Mouse (Mus musculus) hindbrain, postnatal 0 days (tissue): ENCODE measurements around the gene Bpifa2. TPM values are rescaled to one million over a fixed set of nuclear protein-coding genes. Genes with fewer than 3 reads are reported as not detected.

Experiments
- ATAC-seq: fragments of 200-750 bp; cut with Nextera tagmentation; 2 replicates; pipeline ENCODE4 v1.8.0; 2017; ENCODE audit warnings: mild to moderate bottlenecking, moderate TSS enrichment, moderate library complexity
- DNase-seq: peaks from one replicate; pipeline ENCODE4 v3.0.0-alpha.2; 2015; ENCODE audit warnings: low spot score
- H3K27ac ChIP-seq: fragments of 300-500 bp; sonication (generic); 2 replicates; pipeline ENCODE4 v1.5.1; 2014; ENCODE audit warnings: mild to moderate bottlenecking
- H3K27me3 ChIP-seq: fragments of 300-500 bp; sonication (generic); 2 replicates; pipeline ENCODE4 v1.6.1; 2014; ENCODE audit warnings: low read length, mixed read lengths; ENCODE audit not compliant: insufficient read depth
- H3K36me3 ChIP-seq: fragments of 300-500 bp; sonication (generic); 2 replicates; pipeline ENCODE4 v1.6.1; 2014; ENCODE audit warnings: low read length, mixed read lengths; ENCODE audit not compliant: insufficient read depth
- H3K4me1 ChIP-seq: fragments of 300-500 bp; sonication (generic); 2 replicates; pipeline ENCODE4 v1.6.1; 2014; ENCODE audit warnings: antibody characterized with exemption, low read length, mixed read lengths; ENCODE audit not compliant: insufficient read depth
- H3K4me2 ChIP-seq: fragments of 300-500 bp; sonication (generic); 2 replicates; pipeline ENCODE4 v1.6.1; 2014; ENCODE audit warnings: low read depth, mild to moderate bottlenecking, low read length, moderate library complexity, mixed read lengths
- H3K4me3 ChIP-seq: fragments of 300-500 bp; sonication (generic); 2 replicates; pipeline ENCODE4 v1.5.1; 2014; ENCODE audit warnings: low read length
- H3K9ac ChIP-seq: fragments of 300-500 bp; sonication (generic); replicated peaks from 2 replicates; pipeline ENCODE4 v1.6.1; 2014; ENCODE audit warnings: mild to moderate bottlenecking, low read length, moderate library complexity, mixed read lengths
- H3K9me3 ChIP-seq: fragments of 300-500 bp; sonication (generic); 2 replicates; pipeline ENCODE4 v1.6.1; 2016; ENCODE audit warnings: low read length, mixed read lengths
- CTCF ChIP-seq: IDR thresholded peaks from 2 replicates; pipeline ENCODE4 v1.5.1; 2016; ENCODE audit warnings: antibody characterized with exemption, control low read depth, low read depth
- WGBS: fragments of 180-500 bp; shearing (Covaris S2); extraction: QIAGEN DNeasy Blood & Tissue Kit; methylation state at CpG from one replicate; pipeline ENCODE4 v1.1.7; 2014; 5-methylcytosine and 5-hydroxymethylcytosine counted together
- polyA plus RNA-seq: library from polyadenylated mRNA; unstranded; fragments of >200 nt; fragmentation: Nextera tagmentation; extraction: Ambion mirVana; gene quantifications from 2 replicates; pipeline ENCODE4 v1.2.1, GENCODE M21; 2015
- total RNA-seq: library from RNA; depleted of rRNA; stranded (reverse); fragments of >200 nt; gene quantifications from 2 replicates; pipeline ENCODE4 v1.2.3, GENCODE M21; 2014; rRNA removed

Gene Bpifa2
- total and polyA plus RNA-seq, 2 experiments from 2014 or later = not detected

DNA sequence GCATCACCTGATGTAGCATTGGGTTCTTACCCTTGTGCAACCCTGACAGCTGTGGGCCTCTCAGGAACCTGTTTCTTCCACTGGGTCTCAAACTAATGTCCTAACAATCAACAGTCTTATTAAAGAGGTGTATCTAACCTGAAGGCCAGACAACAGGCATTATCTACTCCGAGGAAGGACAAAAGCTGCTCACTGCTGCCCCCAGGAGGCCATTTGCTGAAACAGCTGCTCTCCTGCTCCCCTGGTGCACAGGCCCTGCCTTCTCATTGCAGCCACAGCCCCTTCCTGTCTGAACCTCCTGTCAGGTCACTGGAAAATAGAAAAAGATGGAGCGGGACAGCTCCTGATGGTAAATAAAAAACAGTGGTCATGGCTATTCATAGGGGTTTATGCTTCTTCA is 30.9 kb downstream of the Bpifa2 start:
- TF ChIP-seq CTCF = peak; percentile 64
- Histone ChIP-seq H3K4me2 (no peak overlapping the region), H3K27ac (no peak overlapping the region), H3K9ac (no peak overlapping the region), H3K27me3 (no peaks in the 10 kb centered on the region), H3K4me1 (no peaks in the 10 kb centered on the region), H3K4me3 (no peak overlapping the region), H3K36me3 (no peaks in the 10 kb centered on the region), H3K9me3 (no peaks in the 10 kb centered on the region)
- no peak for ATAC-seq
- DNase-seq = peak; percentile 49
- WGBS = 58% methylated on average over 2 of the region's 2 CpGs

DNA sequence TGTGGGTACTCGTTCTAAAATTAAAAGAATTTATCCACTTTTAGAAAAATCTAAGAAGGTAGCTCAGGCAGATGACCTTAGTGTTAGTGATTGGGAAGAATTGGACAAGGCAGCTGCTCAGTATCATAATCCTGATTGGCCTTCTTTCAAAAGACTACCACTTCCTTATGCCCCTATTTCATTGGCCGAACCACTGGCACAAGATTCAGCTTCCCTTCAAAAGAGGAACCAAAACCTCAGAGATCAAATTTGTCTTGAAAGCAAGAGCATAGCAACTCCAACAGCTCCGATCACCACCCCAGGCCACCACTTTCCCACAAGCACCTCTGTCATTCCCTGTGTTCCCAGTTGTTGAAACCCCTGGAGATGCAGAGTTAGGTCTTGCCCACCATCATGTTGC is 36.7 kb downstream of the Bpifa2 start:
- WGBS = 86% methylated on average over 3 of the region's 3 CpGs
- no peaks in the 10 kb centered on the region for H3K36me3 ChIP-seq
- no peaks in the 10 kb centered on the region for H3K9me3 ChIP-seq
- DNase-seq (no peak), ATAC-seq (no peak)
- no peaks in the 10 kb centered on the region for H3K27me3 ChIP-seq
- no peak overlapping the region for H3K27ac ChIP-seq
- H3K4me3 ChIP-seq = no peak overlapping the region
- no peak overlapping the region for H3K4me2 ChIP-seq
- no peaks in the 10 kb centered on the region for H3K4me1 ChIP-seq
- TF ChIP-seq CTCF = no peak
- H3K9ac ChIP-seq = no peak overlapping the region

DNA sequence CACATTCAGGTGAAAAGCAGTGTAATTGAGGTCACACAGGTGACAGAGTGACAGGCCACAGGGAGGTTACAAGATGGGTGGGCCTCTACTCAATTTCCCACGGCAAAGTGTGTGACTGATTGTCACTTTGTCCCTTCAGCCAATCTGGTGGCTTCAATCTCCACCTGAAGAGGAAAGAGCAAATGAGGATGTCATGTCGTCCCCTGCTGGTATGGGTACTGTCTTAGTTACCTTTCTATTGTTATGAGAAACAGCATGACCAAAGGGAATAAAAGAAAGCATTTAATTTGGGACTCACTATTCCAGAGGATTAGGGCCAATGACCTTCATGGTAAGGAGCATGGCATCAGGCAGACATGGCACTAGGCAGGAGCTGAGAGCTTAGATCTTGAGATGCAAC is 50.6 kb downstream of the Bpifa2 start:
- H3K4me3 ChIP-seq = no peak overlapping the region
- no peaks in the 10 kb centered on the region for H3K9me3 ChIP-seq
- H3K9ac ChIP-seq = no peak overlapping the region
- TF ChIP-seq CTCF = no peak
- H3K27ac ChIP-seq = no peak overlapping the region
- no peaks in the 10 kb centered on the region for H3K36me3 ChIP-seq
- ATAC-seq (no peak), DNase-seq (no peak)
- H3K4me1 ChIP-seq = no peaks in the 10 kb centered on the region
- no peaks in the 10 kb centered on the region for H3K27me3 ChIP-seq
- no peak overlapping the region for H3K4me2 ChIP-seq
- 61% methylated on average over 2 of the region's 2 CpGs for WGBS

Other genes starting within 250 kb of the Bpifa2 start
- not detected in 2 replicates for gene Efcab8, start 228.3 kb upstream of the Bpifa2 start, total RNA-seq
- 0.04 TPM in 1 of 2 replicates, not detected in the other for gene Efcab8, start 228.3 kb upstream of the Bpifa2 start, polyA plus RNA-seq
- gene Sun5, start 137.2 kb upstream of the Bpifa2 start, total RNA-seq = not detected in 2 replicates
- gene Sun5, start 137.2 kb upstream of the Bpifa2 start, polyA plus RNA-seq = not detected in 2 replicates
- gene Bpifb2, start 133.2 kb upstream of the Bpifa2 start, total RNA-seq = 0.25 and 0.26 TPM in 2 replicates
- gene Bpifb2, start 133.2 kb upstream of the Bpifa2 start, polyA plus RNA-seq = 0.29 and 0.49 TPM in 2 replicates
- gene Bpifb6, start 107.9 kb upstream of the Bpifa2 start, total RNA-seq = not detected in 2 replicates
- gene Bpifb6, start 107.9 kb upstream of the Bpifa2 start, polyA plus RNA-seq = 0.14 and 0.24 TPM in 2 replicates
- not detected in 2 replicates for gene Bpifb3, start 90.0 kb upstream of the Bpifa2 start, total RNA-seq
- not detected in 2 replicates for gene Bpifb3, start 90.0 kb upstream of the Bpifa2 start, polyA plus RNA-seq
- gene Bpifb4, start 70.1 kb upstream of the Bpifa2 start, total RNA-seq = not detected in 2 replicates
- gene Bpifb4, start 70.1 kb upstream of the Bpifa2 start, polyA plus RNA-seq = 0.16 TPM in 1 of 2 replicates, not detected in the other
- gene Bpifa6, start 33.3 kb upstream of the Bpifa2 start, total RNA-seq = not detected in 2 replicates
- gene Bpifa6, start 33.3 kb upstream of the Bpifa2 start, polyA plus RNA-seq = not detected in 2 replicates
- not detected in 2 replicates for gene Bpifa3, start 122.1 kb downstream of the Bpifa2 start, total RNA-seq
- not detected in 2 replicates for gene Bpifa3, start 122.1 kb downstream of the Bpifa2 start, polyA plus RNA-seq
- 3.4 TPM in 1 of 2 replicates, not detected in the other for gene Bpifa1, start 134.6 kb downstream of the Bpifa2 start, total RNA-seq
- gene Bpifa1, start 134.6 kb downstream of the Bpifa2 start, polyA plus RNA-seq = 0.54 and 0.86 TPM in 2 replicates
- not detected in 2 replicates for gene Bpifa5, start 154.3 kb downstream of the Bpifa2 start, total RNA-seq
- gene Bpifa5, start 154.3 kb downstream of the Bpifa2 start, polyA plus RNA-seq = 0.16 TPM in 1 of 2 replicates, not detected in the other
- gene Bpifb1, start 182.6 kb downstream of the Bpifa2 start, total RNA-seq = 0.10 TPM in 1 of 2 replicates, not detected in the other
- gene Bpifb1, start 182.6 kb downstream of the Bpifa2 start, polyA plus RNA-seq = 0.26 and 0.35 TPM in 2 replicates
- 0.29 TPM in 1 of 2 replicates, not detected in the other for gene Bpifb5, start 215.5 kb downstream of the Bpifa2 start, total RNA-seq
- 0.34 and 0.35 TPM in 2 replicates for gene Bpifb5, start 215.5 kb downstream of the Bpifa2 start, polyA plus RNA-seq
- not detected in 2 replicates for gene Bpifb9a, start 249.6 kb downstream of the Bpifa2 start, total RNA-seq
- gene Bpifb9a, start 249.6 kb downstream of the Bpifa2 start, polyA plus RNA-seq = 0.44 TPM in 1 of 2 replicates, not detected in the other